Mouse (Mus musculus): ENCODE data around the gene Tanc1. TPM values are rescaled to one million over a fixed set of nuclear protein-coding genes. Genes with fewer than 3 reads are reported as not detected.
"Not testable (repeated sequence)": the region's sequence is repeated elsewhere in the genome, so short reads cannot be mapped to it uniquely, and the experiment has no call there.

Gene Tanc1
- total RNA-seq, 2 experiments from 2014 or later = 0.45 to 0.84 TPM

GRCm38 (mm10) chr2:59841189-59841939 is 229.5 kb downstream of the Tanc1 start:
- ATAC-seq (replicated peaks; ENCODE audit: low FRiP score, poor library complexity, severe bottlenecking) = peak; percentile 47

GRCm38 (mm10) chr2:59841944-59842343 is 230.1 kb downstream of the Tanc1 start:
- no peak for ATAC-seq (replicated peaks; ENCODE audit: low FRiP score, poor library complexity, severe bottlenecking)

- ATAC-seq (replicated peaks; ENCODE audit: low FRiP score, poor library complexity, severe bottlenecking) = no peak
Measured at GRCm38 (mm10) chr2:59842556-59843008, 230.7 kb downstream of the Tanc1 start.

GRCm38 (mm10) chr2:59843156-59843555 is 231.3 kb downstream of the Tanc1 start:
- ATAC-seq (replicated peaks; ENCODE audit: low FRiP score, poor library complexity, severe bottlenecking) = no peak

- ATAC-seq (replicated peaks; ENCODE audit: low FRiP score, poor library complexity, severe bottlenecking) = no peak
Measured at GRCm38 (mm10) chr2:59843848-59844247, 232.0 kb downstream of the Tanc1 start.

- not testable (repeated sequence) for ATAC-seq (replicated peaks; ENCODE audit: low FRiP score, poor library complexity, severe bottlenecking)
Measured at GRCm38 (mm10) chr2:59851885-59852284, 240.0 kb downstream of the Tanc1 start.

GRCm38 (mm10) chr2:59852916-59853315 is 241.1 kb downstream of the Tanc1 start:
- no peak for ATAC-seq (replicated peaks; ENCODE audit: low FRiP score, poor library complexity, severe bottlenecking)

GRCm38 (mm10) chr2:59853543-59853942 is 241.7 kb downstream of the Tanc1 start:
- 0 out of 2 replicates have a peak, but pooled peaks have one; percentile 30 for ATAC-seq (replicated peaks; ENCODE audit: low FRiP score, poor library complexity, severe bottlenecking)

- ATAC-seq (replicated peaks; ENCODE audit: low FRiP score, poor library complexity, severe bottlenecking) = no peak
Measured at GRCm38 (mm10) chr2:59854363-59854762, 242.5 kb downstream of the Tanc1 start.

GRCm38 (mm10) chr2:59862618-59863017 is 250.8 kb downstream of the Tanc1 start:
- no peak for ATAC-seq (replicated peaks; ENCODE audit: low FRiP score, poor library complexity, severe bottlenecking)

GRCm38 (mm10) chr2:59870526-59870925 is 258.7 kb downstream of the Tanc1 start:
- no peak for ATAC-seq (replicated peaks; ENCODE audit: low FRiP score, poor library complexity, severe bottlenecking)

- no peak for ATAC-seq (replicated peaks; ENCODE audit: low FRiP score, poor library complexity, severe bottlenecking)
Measured at GRCm38 (mm10) chr2:59876482-59876881, 264.6 kb downstream of the Tanc1 start.

- ATAC-seq (replicated peaks; ENCODE audit: low FRiP score, poor library complexity, severe bottlenecking) = no peak
Measured at GRCm38 (mm10) chr2:59877335-59877734, 265.5 kb downstream of the Tanc1 start.

- no peak for ATAC-seq (replicated peaks; ENCODE audit: low FRiP score, poor library complexity, severe bottlenecking)
Measured at GRCm38 (mm10) chr2:59878221-59878620, 266.4 kb downstream of the Tanc1 start.

GRCm38 (mm10) chr2:59881404-59881803 is 269.6 kb downstream of the Tanc1 start:
- ATAC-seq (replicated peaks; ENCODE audit: low FRiP score, poor library complexity, severe bottlenecking) = no peak

- ATAC-seq (replicated peaks; ENCODE audit: low FRiP score, poor library complexity, severe bottlenecking) = peak; percentile 85
Measured at GRCm38 (mm10) chr2:59881831-59882741, 270.2 kb downstream of the Tanc1 start, which contains the start of gene Wdsub1. Gene Wdsub1 (minus strand): TSS chr2:59882591.

- ATAC-seq (replicated peaks; ENCODE audit: low FRiP score, poor library complexity, severe bottlenecking) = peak; percentile 74
Measured at GRCm38 (mm10) chr2:59882742-59883281, 271.0 kb downstream of the Tanc1 start.

GRCm38 (mm10) chr2:59889699-59890098 is 277.9 kb downstream of the Tanc1 start:
- ATAC-seq (replicated peaks; ENCODE audit: low FRiP score, poor library complexity, severe bottlenecking) = no peak
